Mouse (Mus musculus) bone marrow, adult 2 months (tissue): ENCODE measurements around the gene Sgms2.

ENCODE experiments used
- CTCF ChIP-seq: fragments of 200-500 bp; IDR thresholded peaks from 2 replicates; pipeline ENCODE4 v1.5.1; 2011; ENCODE audit warnings: low read length, control low read depth; ENCODE audit not compliant: control insufficient read depth, insufficient read depth
- POLR2A ChIP-seq: fragments of 200-500 bp; IDR thresholded peaks from 2 replicates; pipeline ENCODE4 v1.6.1; 2011; ENCODE audit warnings: low read depth, mild to moderate bottlenecking, control low read depth, low read length, borderline replicate concordance; ENCODE audit not compliant: control insufficient read depth

GRCm38 (mm10) chr3:131343311-131343710, 147.9 kb downstream of the Sgms2 start:
- no peak for TF ChIP-seq CTCF
- TF ChIP-seq POLR2A, result no peak
